Mouse (Mus musculus): ENCODE measurements at regions not wholly inside any gene's neighbourhood (a gene's known extent, or its start where the extent isn't known, plus 50 kb on each side); places are given as distances from the start of the nearest gene placed in this dataset.

GRCm38 (mm10) chrX:97748251-97749016, 371.4 kb upstream of the Eda2r start:
- DNase-seq (ENCODE audit: low read depth, low spot score), result no peak

- DNase-seq (ENCODE audit: low read depth, low spot score), result no peak
Measured at GRCm38 (mm10) chrX:97744356-97744755, 367.3 kb upstream of the Eda2r start.

GRCm38 (mm10) chrX:97724537-97724936, 347.5 kb upstream of the Eda2r start:
- peak; percentile 10 for DNase-seq (ENCODE audit: low read depth, low spot score)

- DNase-seq (ENCODE audit: low read depth, low spot score), result no peak
Measured at GRCm38 (mm10) chrX:97707851-97708250, 330.8 kb upstream of the Eda2r start.

GRCm38 (mm10) chrX:97658726-97659125, 281.7 kb upstream of the Eda2r start:
- peak; percentile 1 for DNase-seq (ENCODE audit: low read depth, low spot score)

GRCm38 (mm10) chrX:97651601-97652290, 274.7 kb upstream of the Eda2r start:
- DNase-seq (ENCODE audit: low read depth, low spot score), result no peak

Measured in 3T3-L1 (cell line).